Mouse (Mus musculus): ENCODE measurements around the gene Nsd2.
"Not testable (repeated sequence)": the region's sequence is repeated elsewhere in the genome, so short reads cannot be mapped to it uniquely, and the experiment has no call there.

The Nsd2 gene

GRCm38 (mm10) chr5:33851466-33851865 is 30.9 kb downstream of the Nsd2 start:
- DNase-seq (ENCODE audit: low spot score), result no peak

- no peak for DNase-seq (ENCODE audit: low spot score)
Observed at GRCm38 (mm10) chr5:33853086-33853485, 32.6 kb downstream of the Nsd2 start.

GRCm38 (mm10) chr5:33854019-33854418 is 33.5 kb downstream of the Nsd2 start:
- no peak for DNase-seq (ENCODE audit: low spot score)

GRCm38 (mm10) chr5:33857693-33858092 is 37.2 kb downstream of the Nsd2 start:
- no peak for DNase-seq (ENCODE audit: low spot score)

- DNase-seq (ENCODE audit: low spot score), result no peak
Observed at GRCm38 (mm10) chr5:33875472-33875871, 54.9 kb downstream of the Nsd2 start.

- no peak for DNase-seq (ENCODE audit: low spot score)
Observed at GRCm38 (mm10) chr5:33881118-33881517, 60.6 kb downstream of the Nsd2 start.

GRCm38 (mm10) chr5:33893406-33893805 is 72.9 kb downstream of the Nsd2 start:
- DNase-seq (ENCODE audit: low spot score), result no peak

DNA sequence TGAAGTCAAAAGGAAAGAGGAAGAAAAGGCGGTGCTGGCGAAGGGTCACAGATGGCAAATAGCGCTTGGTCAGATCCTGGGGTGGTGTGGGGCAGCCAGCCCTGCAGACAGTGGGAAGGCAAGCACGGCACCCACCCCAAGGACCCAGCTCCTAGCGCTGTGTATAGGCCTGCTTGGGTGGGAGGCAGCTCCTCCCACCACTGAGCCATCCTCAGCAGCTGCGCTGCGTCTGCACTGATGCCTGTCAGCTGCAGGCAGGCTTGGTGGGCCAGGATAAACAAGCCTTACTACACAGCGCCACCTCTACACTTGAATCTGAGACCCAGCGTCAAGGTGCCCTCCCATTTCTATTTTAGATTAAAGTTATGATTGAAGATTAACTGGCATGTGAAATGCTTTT is 74.6 kb downstream of the Nsd2 start:
- no peak for DNase-seq (ENCODE audit: low spot score)

DNA sequence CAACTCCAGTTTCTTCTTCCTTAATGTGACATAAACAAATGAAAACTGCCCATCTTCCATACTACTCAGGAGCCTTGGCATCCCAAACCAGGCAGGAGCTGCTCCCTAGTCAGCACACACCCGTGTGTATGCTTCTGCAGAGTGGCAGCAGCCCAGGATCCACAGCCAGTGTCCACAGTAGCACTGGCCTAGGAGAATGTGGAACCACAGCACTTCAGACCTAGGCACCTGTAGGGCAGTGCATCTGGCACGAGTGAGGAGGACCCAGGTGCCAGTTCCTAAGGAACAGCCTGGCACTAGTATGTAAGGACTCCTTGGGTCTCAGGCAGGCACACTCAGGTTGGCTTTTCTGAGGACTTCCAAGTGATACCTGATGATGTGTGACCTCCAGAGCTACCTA is 76.6 kb downstream of the Nsd2 start:
- no peak for DNase-seq (ENCODE audit: low spot score)

- DNase-seq (ENCODE audit: low spot score), result no peak
Observed at GRCm38 (mm10) chr5:33898671-33899070, 78.1 kb downstream of the Nsd2 start.

DNA sequence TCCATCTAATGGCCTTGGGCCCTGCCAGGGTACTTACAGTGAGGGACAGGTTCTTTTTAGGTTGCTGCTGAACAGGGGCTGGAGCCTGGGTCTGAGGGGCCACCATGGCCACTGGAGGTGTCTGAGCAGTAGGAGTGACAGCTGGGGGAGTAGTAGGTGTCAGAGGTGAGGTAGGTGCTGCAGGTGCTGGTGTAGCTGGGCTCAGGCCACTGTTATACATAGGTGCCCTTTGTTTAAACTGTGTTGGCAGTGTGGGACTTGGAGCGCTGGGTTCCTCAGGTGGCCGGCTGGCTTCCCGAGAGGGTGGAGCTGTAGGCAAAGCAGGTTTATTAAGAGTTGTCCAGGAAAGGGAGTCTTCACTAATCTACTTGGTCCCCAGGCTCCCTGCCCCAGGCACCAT is 78.7 kb downstream of the Nsd2 start:
- DNase-seq (ENCODE audit: low spot score), result no peak

- no peak for DNase-seq (ENCODE audit: low spot score)
Observed at GRCm38 (mm10) chr5:33900101-33900500, 79.6 kb downstream of the Nsd2 start.

DNA sequence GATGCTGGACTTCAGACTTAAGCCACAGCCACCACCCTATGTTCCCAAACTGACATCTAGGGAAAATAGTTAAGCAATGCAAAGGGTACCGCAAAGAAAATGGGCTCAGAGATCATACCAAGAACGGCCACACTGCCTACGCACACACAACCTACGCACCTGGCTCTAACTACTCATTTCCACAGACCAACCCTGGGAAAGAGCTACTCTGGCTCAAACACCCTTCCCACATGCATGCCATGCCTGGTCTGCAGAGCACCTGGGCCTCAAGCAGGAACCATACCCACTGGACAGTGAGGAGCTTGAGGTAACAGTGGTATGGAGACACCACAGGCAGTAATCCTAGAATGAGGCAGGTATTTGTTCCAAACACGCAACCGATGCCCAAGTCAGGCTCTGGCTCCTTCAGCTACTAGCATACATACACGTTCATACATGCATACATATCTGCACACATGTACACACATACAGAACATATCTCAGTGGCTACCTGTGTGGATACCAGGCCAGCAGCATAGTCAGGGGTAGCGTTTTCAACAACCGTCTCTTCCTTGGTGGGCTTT is 80.3 kb downstream of the Nsd2 start:
- no peak for DNase-seq (ENCODE audit: low spot score)

DNA sequence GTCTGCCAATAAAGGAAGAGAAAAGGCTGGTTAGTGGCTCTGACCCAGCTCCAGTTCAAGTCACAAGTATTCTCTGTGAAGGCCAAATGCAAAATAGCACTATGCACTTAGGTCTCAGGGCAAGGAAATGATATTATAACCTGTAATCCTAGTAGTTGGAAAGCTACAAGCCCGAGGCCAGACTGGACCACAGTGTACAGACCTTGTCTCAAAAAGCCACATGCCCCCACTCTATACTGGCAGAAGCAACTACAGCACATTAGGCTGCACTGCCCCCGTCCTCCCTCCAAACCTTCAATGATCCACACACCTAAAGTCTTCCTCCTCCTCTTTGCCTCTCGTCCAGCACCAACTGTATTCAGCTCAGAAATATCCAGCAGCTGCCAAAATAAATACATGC is 80.8 kb downstream of the Nsd2 start:
- no peak for DNase-seq (ENCODE audit: low spot score)

- DNase-seq (ENCODE audit: low spot score), result no peak
Observed at GRCm38 (mm10) chr5:33902696-33903095, 82.2 kb downstream of the Nsd2 start.

GRCm38 (mm10) chr5:33903176-33903575 is 82.7 kb downstream of the Nsd2 start:
- DNase-seq (ENCODE audit: low spot score), result no peak

- not testable (repeated sequence) for DNase-seq (ENCODE audit: low spot score)
Observed at GRCm38 (mm10) chr5:33915031-33915430, 94.5 kb downstream of the Nsd2 start.

GRCm38 (mm10) chr5:33916616-33917015 is 96.1 kb downstream of the Nsd2 start:
- not testable (repeated sequence) for DNase-seq (ENCODE audit: low spot score)

- no peak for DNase-seq (ENCODE audit: low spot score)
Observed at GRCm38 (mm10) chr5:33919466-33919865, 98.9 kb downstream of the Nsd2 start.

DNA sequence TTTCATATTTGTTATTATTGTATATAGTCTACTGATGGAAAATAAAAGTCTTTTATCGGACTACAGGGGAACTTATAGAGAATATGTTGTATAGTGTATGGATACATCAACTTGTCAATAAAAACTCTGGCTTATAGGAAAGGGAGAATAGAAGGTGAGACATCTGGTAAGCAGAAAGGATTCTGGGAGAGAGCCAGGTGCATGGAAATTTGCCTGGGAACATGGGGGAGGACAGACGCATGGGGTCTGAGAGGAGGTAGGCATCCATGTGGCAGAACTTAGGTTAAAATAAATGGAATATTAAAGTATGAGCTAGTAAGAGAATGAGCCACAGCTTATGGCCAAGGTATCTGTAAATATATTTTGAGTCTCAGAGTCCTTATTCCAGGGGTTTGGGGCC is 99.5 kb downstream of the Nsd2 start:
- DNase-seq (ENCODE audit: low spot score), result no peak

- no peak for DNase-seq (ENCODE audit: low spot score)
Observed at GRCm38 (mm10) chr5:33920924-33921323, 100.4 kb downstream of the Nsd2 start.

DNA sequence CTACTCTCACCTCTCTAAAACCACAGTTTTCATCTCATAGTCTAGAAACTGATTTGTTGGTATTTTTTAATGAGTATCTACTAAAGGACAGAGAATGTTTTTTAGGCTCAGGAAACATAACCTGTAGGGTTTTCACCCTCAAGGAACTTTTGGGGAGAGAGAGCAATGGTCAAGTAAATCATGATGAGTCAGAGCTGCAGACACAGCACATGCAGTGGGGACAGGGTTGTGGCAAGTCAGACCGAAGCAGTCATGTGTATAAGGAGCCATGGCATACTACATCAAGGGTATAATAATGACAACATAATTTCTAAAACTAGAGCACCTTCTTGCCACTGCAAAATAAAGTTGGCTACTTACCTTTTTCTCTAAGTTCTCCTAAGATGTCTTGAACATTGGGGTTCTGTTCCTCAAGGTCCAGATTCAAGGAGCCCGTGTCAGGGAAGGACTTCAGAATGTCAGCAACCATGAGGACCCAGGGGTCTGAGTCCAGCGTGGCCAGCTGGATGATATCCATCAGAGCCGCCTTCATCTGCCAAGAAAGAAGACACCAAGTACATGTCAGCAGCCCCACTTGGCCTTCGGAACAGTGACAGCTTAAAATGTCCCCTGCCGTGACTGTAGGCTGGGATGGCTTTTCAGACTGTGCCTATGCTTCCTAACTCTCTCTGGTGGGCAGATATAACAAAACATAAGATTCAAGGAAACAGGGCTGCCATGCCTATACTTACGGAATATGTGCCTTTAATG is 101.1 kb downstream of the Nsd2 start:
- DNase-seq (ENCODE audit: low spot score), result no peak

- DNase-seq (ENCODE audit: low spot score), result no peak
Observed at GRCm38 (mm10) chr5:33922566-33922965, 102.0 kb downstream of the Nsd2 start.

DNA sequence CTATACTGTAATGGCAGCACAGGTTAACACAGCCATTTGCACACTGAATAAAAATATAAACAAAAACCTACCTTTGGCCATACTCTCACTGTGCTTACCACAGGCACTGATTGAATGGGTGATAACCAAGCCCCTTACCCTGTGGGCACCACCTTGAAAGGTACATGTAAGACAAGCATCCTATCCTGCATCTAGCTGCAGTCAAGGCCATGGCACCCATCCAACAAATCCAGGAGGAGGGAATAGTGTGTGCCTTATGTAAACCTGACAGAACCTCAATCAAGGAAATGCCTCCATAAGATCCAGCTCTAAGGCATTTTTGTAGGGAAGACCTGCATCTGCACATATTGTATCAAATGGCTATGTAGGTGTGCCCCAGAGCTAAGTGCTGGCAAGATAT is 105.6 kb downstream of the Nsd2 start:
- DNase-seq (ENCODE audit: low spot score), result no peak

Data from adipocyte (in vitro differentiated cells).